Mouse (Mus musculus) brain, adult 2 months (tissue): ENCODE data around the gene Arglu1.

Experiments used
- DNase-seq: peaks from one replicate; pipeline ENCODE4 v3.0.0; 2011; ENCODE audit warnings: low read depth, low spot score

Arglu1 gene

GRCm38 (mm10) chr8:8621236-8621917, 68.9 kb downstream of the Arglu1 start:
- DNase-seq = peak; percentile 61

- DNase-seq = peak; percentile 57
Observed at GRCm38 (mm10) chr8:8620536-8620935, 69.8 kb downstream of the Arglu1 start.

- no peak for DNase-seq
Observed at GRCm38 (mm10) chr8:8619221-8620194, 70.8 kb downstream of the Arglu1 start.
